In genomic region chr15:99590429-99591084, GRCm38 (mm10) we compare ENCODE assay signal across 8 mouse cellular contexts. TPM values are rescaled to one million over a fixed set of nuclear protein-coding genes. Genes with fewer than 3 reads are reported as not detected.
DNase-seq lines count a peak whose midpoint lies in the region; ATAC-seq and TF ChIP-seq lines count a peak whose summit lies in the region.

Gene Aqp5 (plus strand): TSS chr15:99590782.

- 0 out of 2 replicates have a peak within 1 kb of the TSS, but pooled peaks have one; percentile 16 for H3K9ac ChIP-seq in heart, embryonic 14.5 days (ENCODE audit: low read length)
- peak within 1 kb of the TSS; percentile 52 for H3K9ac ChIP-seq in hindbrain, embryonic 14.5 days

- peak within 1 kb of the TSS; percentile 30 to 38 for H3K4me3 ChIP-seq in heart, embryonic 14.5 days (ENCODE audit: control insufficient read depth in 1 of 2, insufficient read depth in 1 of 2, low read depth in 1 of 2, low read length in 2 of 2)
- peak within 1 kb of the TSS; percentile 39 for H3K4me3 ChIP-seq in hindbrain, embryonic 14.5 days (replicated peaks; ENCODE audit: low read length)

- DNase-seq in heart, postnatal 36 days: no peak
- peak; percentile 51 for DNase-seq in brain, embryonic 14.5 days (ENCODE audit: low read depth)
- no peak for DNase-seq in hindbrain, embryonic 14.5 days (ENCODE audit: low spot score)
- peak; percentile 56 to 81 for DNase-seq in lung, postnatal 4 days
- no peak for DNase-seq in B cell, adult 2 months
- no peak for DNase-seq in frontal cortex, postnatal 10 days (ENCODE audit: low spot score in 2 of 2)

- no peak within 1 kb of the TSS for H3K27ac ChIP-seq in heart, embryonic 14.5 days (replicated peaks in 1 of 2; ENCODE audit: control insufficient read depth in 1 of 2, insufficient read depth in 1 of 2, low read depth in 2 of 2, low read length in 2 of 2)
- no peak within 1 kb of the TSS for H3K27ac ChIP-seq in hindbrain, embryonic 14.5 days

- ATAC-seq in heart, embryonic 14.5 days (ENCODE audit: insufficient number of reproducible peaks, insufficient read depth, low FRiP score, low read depth): no peak
- ATAC-seq in hindbrain, embryonic 14.5 days (ENCODE audit: low FRiP score): peak; percentile 55; the same call in 1 of the 2 replicates
- ATAC-seq in erythroblast, adult 5-6 weeks (replicated peaks; ENCODE audit: low FRiP score, poor library complexity, severe bottlenecking): no peak

- peaks cover 100% of the 10 kb centered on the region for H3K27me3 ChIP-seq in heart, embryonic 14.5 days (ENCODE audit: control insufficient read depth, insufficient read depth, low read length)
- peaks cover 87% of the 10 kb centered on the region for H3K27me3 ChIP-seq in hindbrain, embryonic 14.5 days (ENCODE audit: control insufficient read depth, insufficient read depth, low read length)

- no peak for TF ChIP-seq POLR2A in brain, embryonic 14.5 days (IDR thresholded peaks at IDR 0.05; ENCODE audit: borderline replicate concordance, extremely low read depth, insufficient read depth, insufficient read length, poor library complexity, severe bottlenecking)

- 2% methylated on average over 55 of the region's 83 CpGs for whole genome bisulfite sequencing in heart, embryonic 14.5 days
- under 1% methylated on average over 69 of the region's 83 CpGs for WGBS in hindbrain, embryonic 14.5 days

- TF ChIP-seq CTCF in brain, embryonic 14.5 days (IDR thresholded peaks at IDR 0.05; ENCODE audit: borderline replicate concordance, extremely low read depth, insufficient read depth, insufficient read length): no peak

- peaks cover 0 to 8% of the 10 kb centered on the region in 2 experiments; a peak in 2 of 4 replicates for H3K4me1 ChIP-seq in heart, embryonic 14.5 days (ENCODE audit: control insufficient read depth in 2 of 2, insufficient read depth in 2 of 2, low read length in 2 of 2)
- 0 out of 2 replicates have a peak, but pooled peaks cover 3% of the 10 kb centered on the region for H3K4me1 ChIP-seq in hindbrain, embryonic 14.5 days (replicated peaks; ENCODE audit: control insufficient read depth, insufficient read depth, low read length)

- H3K9me3 ChIP-seq in heart, embryonic 14.5 days (ENCODE audit: control insufficient read depth, low read length): no peaks in the 10 kb centered on the region
- no peaks in the 10 kb centered on the region for H3K9me3 ChIP-seq in hindbrain, embryonic 14.5 days (ENCODE audit: control insufficient read depth, low read length)

- peak within 1 kb of the TSS; percentile 65 for H3K4me2 ChIP-seq in heart, embryonic 14.5 days (ENCODE audit: low read length)
- H3K4me2 ChIP-seq in hindbrain, embryonic 14.5 days (replicated peaks): peak within 1 kb of the TSS; percentile 49

- no peaks in the 10 kb centered on the region for H3K36me3 ChIP-seq in heart, embryonic 14.5 days (ENCODE audit: control insufficient read depth, insufficient read depth, low read length)
- no peaks in the 10 kb centered on the region for H3K36me3 ChIP-seq in hindbrain, embryonic 14.5 days (replicated peaks; ENCODE audit: control insufficient read depth, insufficient read depth)

- intact Hi-C loops in heart, postnatal 36 days (cut with DNase I): no loop called here

RNA-seq across cellular contexts. Expression of gene Aqp5, which starts in this region (rescaled TPM):
- 0.18 and 0.26 TPM in 2 replicates for polyA plus RNA-seq in heart, embryonic 14.5 days (2014; fragmentation: Nextera tagmentation; extraction: Ambion mirVana)
- not detected for total RNA-seq in heart, postnatal 36 days (2021)
- 1.1 and 1.7 TPM in 2 replicates for polyA plus RNA-seq in brain, embryonic 14.5 days (2012; rRNA removed)
- polyA plus RNA-seq in hindbrain, embryonic 14.5 days (2014; fragmentation: Nextera tagmentation; extraction: Ambion mirVana): 0.42 and 1.4 TPM in 2 replicates
- not detected in 2 replicates for total RNA-seq in erythroblast, adult 5-6 weeks (2015; ENCODE audit: low replicate concordance)
- total RNA-seq in erythroblast, adult 5-6 weeks (2017; ENCODE audit: low replicate concordance): not detected in 2 replicates

Comparison
In these comparisons a context has a peak if more than half of its experiments do, and no peak if none do; other contexts are left out.
1. DNase-seq: peak in brain, embryonic 14.5 days (single experiment) and lung, postnatal 4 days (2 of 2); none in heart, postnatal 36 days (0 of 2), hindbrain, embryonic 14.5 days (single experiment), B cell, adult 2 months (0 of 2) and frontal cortex, postnatal 10 days (0 of 2).